ENCODE assay signal across 12 mouse cellular contexts in genomic region chr12:80545310-80545709, GRCm38 (mm10). TPM values are rescaled to one million over a fixed set of nuclear protein-coding genes. Genes with fewer than 3 reads are reported as not detected.
A peak's percentile ranks its signal among the peaks of the same experiment; 100 is the strongest.
DNase-seq lines count a peak whose midpoint lies in the region; ATAC-seq and TF ChIP-seq lines count a peak whose summit lies in the region.
"Had no signal": no experiment of that assay in that cellular context is flagged by ENCODE, and none has a peak within 500 bp of the region (broad histone marks: within the 10 kb centered on the region; RNA-seq: fewer than 3 reads in every experiment).

No protein-coding gene starts in this region.

- H3K9me3 ChIP-seq in forebrain, postnatal 0 days (ENCODE audit: low read length), result no peaks in the 10 kb centered on the region
- no peaks in the 10 kb centered on the region for H3K9me3 ChIP-seq in neural tube, embryonic 15.5 days (replicated peaks)
- H3K9me3 ChIP-seq in heart, embryonic 11.5 days (replicated peaks; ENCODE audit: control insufficient read depth, low read length), result no peaks in the 10 kb centered on the region
- H3K9me3 ChIP-seq in kidney, embryonic 15.5 days (replicated peaks), result no peaks in the 10 kb centered on the region
- no peaks in the 10 kb centered on the region for H3K9me3 ChIP-seq in intestine, postnatal 0 days (ENCODE audit: control insufficient read depth)
- H3K9me3 ChIP-seq: heart, embryonic 13.5 days had no signal

- H3K36me3 ChIP-seq in forebrain, postnatal 0 days (ENCODE audit: insufficient read depth), result no peaks in the 10 kb centered on the region
- no peaks in the 10 kb centered on the region for H3K36me3 ChIP-seq in neural tube, embryonic 15.5 days
- no peaks in the 10 kb centered on the region for H3K36me3 ChIP-seq in heart, embryonic 11.5 days (ENCODE audit: control insufficient read depth, insufficient read depth, low read length)
- no peaks in the 10 kb centered on the region for H3K36me3 ChIP-seq in kidney, embryonic 15.5 days
- H3K36me3 ChIP-seq in intestine, postnatal 0 days (ENCODE audit: control insufficient read depth, insufficient read depth), result no peaks in the 10 kb centered on the region
- H3K36me3 ChIP-seq: heart, embryonic 13.5 days had no signal

- H3K4me2 ChIP-seq in forebrain, postnatal 0 days (ENCODE audit: low read depth), result no peak overlapping the region
- 0 out of 2 replicates have a peak overlapping the region, but pooled peaks have one; percentile 13 for H3K4me2 ChIP-seq in neural tube, embryonic 15.5 days
- no peak overlapping the region for H3K4me2 ChIP-seq in heart, embryonic 11.5 days
- no peak overlapping the region for H3K4me2 ChIP-seq in kidney, embryonic 15.5 days
- H3K4me2 ChIP-seq in intestine, postnatal 0 days (replicated peaks; ENCODE audit: low read depth), result no peak overlapping the region
- H3K4me2 ChIP-seq: heart, embryonic 13.5 days had no signal

- TF ChIP-seq CTCF in forebrain, postnatal 0 days (IDR thresholded peaks at IDR 0.05; ENCODE audit: low read depth), result no peak
- TF ChIP-seq CTCF in intestine, postnatal 0 days (IDR thresholded peaks at IDR 0.05; ENCODE audit: low read depth), result no peak

- WGBS in forebrain, postnatal 0 days, result 15% methylated on average over 4 of the region's 4 CpGs
- 9% methylated on average over 4 of the region's 4 CpGs for WGBS in neural tube, embryonic 15.5 days
- 18% methylated on average over 4 of the region's 4 CpGs for WGBS in heart, embryonic 11.5 days (ENCODE audit: insufficient replicate concordance)
- 31% methylated on average over 4 of the region's 4 CpGs for WGBS in kidney, embryonic 15.5 days
- WGBS in intestine, postnatal 0 days, result 33% methylated on average over 4 of the region's 4 CpGs

- peak; percentile 38 to 57 for DNase-seq in left cerebral cortex, postnatal 25 days (ENCODE audit: low spot score in 2 of 2)
- no peak for DNase-seq in left cerebral cortex, adult 11 months (ENCODE audit: low spot score)
- DNase-seq in cerebellum, adult 18-20 months, result peak; percentile 36 to 41
- peak; percentile 53 for DNase-seq in forebrain, postnatal 0 days
- DNase-seq: kidney, adult 18-20 months had no signal

- no peaks in the 10 kb centered on the region for H3K4me1 ChIP-seq in forebrain, postnatal 0 days (ENCODE audit: insufficient read depth)
- peaks cover 23% of the 10 kb centered on the region for H3K4me1 ChIP-seq in neural tube, embryonic 15.5 days
- no peaks in the 10 kb centered on the region for H3K4me1 ChIP-seq in heart, embryonic 11.5 days (ENCODE audit: control insufficient read depth, insufficient read depth, low read length)
- H3K4me1 ChIP-seq in kidney, embryonic 15.5 days, result peaks cover 5% of the 10 kb centered on the region; the same call in 1 of the 2 replicates
- H3K4me1 ChIP-seq in intestine, postnatal 0 days (replicated peaks; ENCODE audit: control insufficient read depth, insufficient read depth, low read length), result no peaks in the 10 kb centered on the region

- ATAC-seq in forebrain, postnatal 0 days, result peak; percentile 74
- ATAC-seq in neural tube, embryonic 15.5 days (ENCODE audit: low FRiP score), result 0 out of 2 replicates have a peak, but pooled peaks have one; percentile 36
- no peak for ATAC-seq in heart, embryonic 11.5 days (replicated peaks; ENCODE audit: insufficient number of reproducible peaks, low FRiP score, low TSS enrichment)
- no peak for ATAC-seq in kidney, embryonic 15.5 days (replicated peaks; ENCODE audit: low FRiP score)
- ATAC-seq in intestine, postnatal 0 days, result no peak

- H3K27me3 ChIP-seq in forebrain, postnatal 0 days (ENCODE audit: insufficient read depth, low read length), result no peaks in the 10 kb centered on the region
- no peaks in the 10 kb centered on the region for H3K27me3 ChIP-seq in neural tube, embryonic 15.5 days (replicated peaks)
- H3K27me3 ChIP-seq in heart, embryonic 11.5 days (ENCODE audit: control insufficient read depth, insufficient read depth, low read length), result peaks cover 5% of the 10 kb centered on the region; the same call in 1 of the 2 replicates
- H3K27me3 ChIP-seq in kidney, embryonic 15.5 days, result no peaks in the 10 kb centered on the region
- H3K27me3 ChIP-seq in intestine, postnatal 0 days (replicated peaks; ENCODE audit: control insufficient read depth, insufficient read depth, low read length), result no peaks in the 10 kb centered on the region

- H3K4me3 ChIP-seq in forebrain, postnatal 0 days (ENCODE audit: low read depth, low read length), result no peak overlapping the region
- H3K4me3 ChIP-seq in neural tube, embryonic 15.5 days (replicated peaks), result no peak overlapping the region
- H3K4me3 ChIP-seq in heart, embryonic 11.5 days (ENCODE audit: low read depth, low read length), result no peak overlapping the region
- no peak overlapping the region for H3K4me3 ChIP-seq in kidney, embryonic 15.5 days (replicated peaks)
- no peak overlapping the region for H3K4me3 ChIP-seq in intestine, postnatal 0 days (ENCODE audit: low read depth, low read length)
- H3K4me3 ChIP-seq: heart, embryonic 13.5 days had no signal

- intact Hi-C loops in left cerebral cortex, postnatal 25 days (cut with DNase I), result no loop called here

- no peak overlapping the region for H3K9ac ChIP-seq in forebrain, postnatal 0 days
- H3K9ac ChIP-seq in neural tube, embryonic 15.5 days (replicated peaks), result no peak overlapping the region
- H3K9ac ChIP-seq in heart, embryonic 11.5 days (ENCODE audit: low read depth, low read length), result no peak overlapping the region
- no peak overlapping the region for H3K9ac ChIP-seq in kidney, embryonic 15.5 days
- no peak overlapping the region for H3K9ac ChIP-seq in intestine, postnatal 0 days (ENCODE audit: low read depth, low read length)
- H3K9ac ChIP-seq: heart, embryonic 13.5 days; liver, embryonic 14.5 days had no signal

- peak overlapping the region; percentile 40; the same call in 1 of the 2 replicates for H3K27ac ChIP-seq in forebrain, postnatal 0 days (ENCODE audit: low read depth, low read length)
- peak overlapping the region; percentile 74 for H3K27ac ChIP-seq in neural tube, embryonic 15.5 days (replicated peaks)
- H3K27ac ChIP-seq in heart, embryonic 11.5 days (ENCODE audit: low read depth, low read length), result no peak overlapping the region
- no peak overlapping the region for H3K27ac ChIP-seq in kidney, embryonic 15.5 days
- no peak overlapping the region for H3K27ac ChIP-seq in intestine, postnatal 0 days (ENCODE audit: low read depth, low read length)
- H3K27ac ChIP-seq: heart, embryonic 13.5 days; liver, embryonic 14.5 days had no signal

RNA-seq across cellular contexts. Expression of gene Galnt16, which starts 27.2 kb away (rescaled TPM):
- total RNA-seq in left cerebral cortex, postnatal 25 days (2021), result 10 to 100 TPM; 79.8 to 83.1 TPM
- 44.1 and 65.1 TPM in 2 replicates for total RNA-seq in forebrain, postnatal 0 days (2014; rRNA removed)
- polyA plus RNA-seq in forebrain, postnatal 0 days (2015; fragmentation: Nextera tagmentation; extraction: Ambion mirVana), result 19.3 and 28.2 TPM in 2 replicates
- polyA plus RNA-seq in neural tube, embryonic 15.5 days (2015; fragmentation: Nextera tagmentation; extraction: Ambion mirVana), result 32.9 and 35.0 TPM in 2 replicates
- 1.0 and 1.3 TPM in 2 replicates for polyA plus RNA-seq in heart, embryonic 11.5 days (2014; fragmentation: Nextera tagmentation; extraction: Ambion mirVana)
- polyA plus RNA-seq in kidney, embryonic 15.5 days (2015; fragmentation: Nextera tagmentation; extraction: Ambion mirVana), result 6.6 and 9.4 TPM in 2 replicates
- 3.7 and 4.2 TPM in 2 replicates for polyA plus RNA-seq in intestine, postnatal 0 days (2015; fragmentation: Nextera tagmentation; extraction: Ambion mirVana)
- total RNA-seq: monocyte, adult 5-6 weeks had no signal

Comparison
In these comparisons a context has a peak if more than half of its experiments do, and no peak if none do; other contexts are left out.
1. ATAC-seq: peak in forebrain, postnatal 0 days (single experiment) and neural tube, embryonic 15.5 days (single experiment); none in heart, embryonic 11.5 days (single experiment), kidney, embryonic 15.5 days (single experiment) and intestine, postnatal 0 days (single experiment).
2. H3K27ac ChIP-seq: peak in forebrain, postnatal 0 days (single experiment) and neural tube, embryonic 15.5 days (single experiment); none in heart, embryonic 11.5 days (single experiment), kidney, embryonic 15.5 days (single experiment) and intestine, postnatal 0 days (single experiment).